Mouse (Mus musculus) cortical plate, adult 2 months (tissue): ENCODE results near the gene Osbpl9.

Experiments used
- CTCF ChIP-seq: fragments of 200-500 bp; IDR thresholded peaks from 2 replicates; pipeline ENCODE4 v1.5.1; 2011; ENCODE audit warnings: mild to moderate bottlenecking, control low read depth, low read length; ENCODE audit not compliant: insufficient read depth; ENCODE audit errors: extremely low read depth
- POLR2A ChIP-seq: fragments of 200-500 bp; IDR thresholded peaks from 2 replicates; pipeline ENCODE4 v1.6.1; 2011; ENCODE audit warnings: mild to moderate bottlenecking, low read length, control low read depth; ENCODE audit not compliant: insufficient read depth; ENCODE audit errors: extremely low read depth

DNA sequence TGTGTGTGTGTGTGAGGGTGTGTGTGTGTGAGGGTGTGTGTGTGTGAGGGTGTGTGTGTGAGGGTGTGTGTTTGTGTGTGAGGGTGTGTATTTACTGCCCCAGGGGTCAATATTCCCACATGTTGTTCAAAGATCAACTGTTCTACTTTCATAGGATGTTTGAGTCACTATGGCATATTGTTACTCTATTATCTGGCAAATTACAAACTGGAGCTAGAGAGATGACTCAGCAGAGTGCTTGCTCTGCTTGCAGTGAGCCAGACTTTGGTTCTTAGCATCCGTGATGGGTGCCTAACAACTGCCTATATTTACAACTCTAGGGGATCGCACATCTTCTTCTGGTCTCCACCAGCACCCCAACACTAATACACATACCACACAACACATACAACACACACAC is 172.2 kb downstream of the Osbpl9 start:
- no peak for TF ChIP-seq CTCF
- no peak for TF ChIP-seq POLR2A
